Mouse (Mus musculus) midbrain, postnatal 0 days (tissue): ENCODE measurements around the gene B3gat2. TPM values are rescaled to one million over a fixed set of nuclear protein-coding genes. Genes with fewer than 3 reads are reported as not detected.

ENCODE experiments used
- ATAC-seq: fragments of 200-750 bp; cut with Nextera tagmentation; 2 replicates; pipeline ENCODE4 v1.8.0; 2017; ENCODE audit warnings: moderate number of reproducible peaks, mild to moderate bottlenecking, moderate TSS enrichment, moderate library complexity; ENCODE audit not compliant: low FRiP score
- DNase-seq: peaks from one replicate; pipeline ENCODE4 v3.0.0-alpha.2; 2015; ENCODE audit warnings: low spot score
- H3K27ac ChIP-seq: fragments of 300-500 bp; sonication (generic); 2 replicates; pipeline ENCODE4 v1.5.1; 2014; ENCODE audit warnings: low read depth, mild to moderate bottlenecking, low read length, mixed read lengths
- H3K27me3 ChIP-seq: fragments of 300-500 bp; sonication (generic); 2 replicates; pipeline ENCODE4 v1.6.1; 2014; ENCODE audit warnings: low read length, control low read depth, mixed read lengths; ENCODE audit not compliant: insufficient read depth
- H3K36me3 ChIP-seq: fragments of 300-500 bp; sonication (generic); 2 replicates; pipeline ENCODE4 v1.6.1; 2014; ENCODE audit warnings: low read length, control low read depth, mixed read lengths; ENCODE audit not compliant: insufficient read depth
- H3K4me1 ChIP-seq: fragments of 300-500 bp; sonication (generic); 2 replicates; pipeline ENCODE4 v1.6.1; 2014; ENCODE audit warnings: mild to moderate bottlenecking, control low read depth, antibody characterized with exemption, low read length, mixed read lengths; ENCODE audit not compliant: insufficient read depth
- H3K4me2 ChIP-seq: fragments of 300-500 bp; sonication (generic); 2 replicates; pipeline ENCODE4 v1.6.1; 2014; ENCODE audit warnings: low read depth, mild to moderate bottlenecking, low read length, mixed read lengths; ENCODE audit not compliant: poor library complexity, severe bottlenecking
- H3K4me3 ChIP-seq: fragments of 300-500 bp; sonication (generic); 2 replicates; pipeline ENCODE4 v1.5.1; 2014; ENCODE audit warnings: low read depth, mild to moderate bottlenecking, low read length, moderate library complexity
- H3K9ac ChIP-seq: fragments of 300-500 bp; sonication (generic); replicated peaks from 2 replicates; pipeline ENCODE4 v1.6.1; 2014; ENCODE audit warnings: mild to moderate bottlenecking, low read length, moderate library complexity, mixed read lengths; ENCODE audit not compliant: poor library complexity, severe bottlenecking
- H3K9me3 ChIP-seq: fragments of 300-500 bp; sonication (generic); 2 replicates; pipeline ENCODE4 v1.6.1; 2016; ENCODE audit warnings: low read length, control low read depth
- CTCF ChIP-seq: IDR thresholded peaks from 2 replicates; pipeline ENCODE4 v1.5.1; 2016; ENCODE audit warnings: antibody characterized with exemption, mild to moderate bottlenecking
- WGBS: fragments of 180-500 bp; shearing (Covaris S2); extraction: QIAGEN DNeasy Blood & Tissue Kit; methylation state at CpG from one replicate; pipeline ENCODE4 v1.1.7; 2014; 5-methylcytosine and 5-hydroxymethylcytosine counted together
- polyA plus RNA-seq: library from polyadenylated mRNA; unstranded; fragments of >200 nt; fragmentation: Nextera tagmentation; extraction: Ambion mirVana; gene quantifications from 2 replicates; pipeline ENCODE4 v1.2.1, GENCODE M21; 2015
- total RNA-seq: library from RNA; depleted of rRNA; stranded (reverse); fragments of >200 nt; gene quantifications from 2 replicates; pipeline ENCODE4 v1.2.3, GENCODE M21; 2014

B3gat2 gene
- total and polyA plus RNA-seq, 2 experiments from 2014 or later = 15.0 to 31.2 TPM

DNA sequence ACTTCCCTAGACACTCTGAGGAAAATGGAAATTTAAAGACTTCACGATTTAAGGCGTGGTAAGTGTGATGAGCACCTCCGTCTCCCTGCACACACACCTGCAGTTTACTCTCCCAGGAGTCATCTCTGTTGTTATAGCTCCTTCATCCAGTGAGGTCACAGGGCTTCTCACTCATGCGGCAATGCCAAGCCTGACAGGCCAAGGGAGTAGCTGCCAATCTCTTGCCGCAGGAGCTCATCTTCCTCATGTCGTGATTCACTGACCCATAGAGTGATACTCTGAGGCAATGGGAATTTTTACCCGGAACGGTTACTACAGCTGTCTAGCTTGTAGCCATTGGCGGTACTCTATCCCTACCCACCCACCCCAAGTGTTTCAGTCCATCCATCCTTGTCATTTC lies 36.8 kb downstream of the B3gat2 start:
- Histone ChIP-seq H3K27ac (no peak overlapping the region), H3K4me2 (no peak overlapping the region), H3K9me3 (no peaks in the 10 kb centered on the region), H3K4me1 (no peaks in the 10 kb centered on the region), H3K27me3 (no peaks in the 10 kb centered on the region), H3K4me3 (no peak overlapping the region), H3K36me3 (no peaks in the 10 kb centered on the region), H3K9ac (no peak overlapping the region)
- DNase-seq (no peak), ATAC-seq (no peak)
- TF ChIP-seq CTCF = no peak
- 92% methylated on average over 9 of the region's 9 CpGs for WGBS

DNA sequence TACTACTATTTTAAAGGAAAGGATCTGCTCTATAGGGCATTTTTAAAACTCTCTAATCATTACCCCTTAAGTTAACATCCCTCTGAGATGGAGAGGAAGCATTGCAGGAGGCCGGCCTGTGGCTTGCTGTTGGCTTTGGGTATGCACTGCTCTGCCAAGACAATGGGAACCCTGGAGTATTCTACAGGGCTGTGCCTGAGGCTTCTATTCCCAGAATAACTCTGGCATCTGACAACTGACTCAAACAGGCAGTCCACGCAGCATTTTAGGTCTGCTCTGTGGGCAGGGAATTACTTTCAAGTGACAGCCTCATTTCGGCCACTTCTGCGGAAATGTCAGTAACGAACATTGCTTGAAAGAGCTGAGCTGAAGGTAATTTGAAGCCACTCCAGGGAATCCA lies 60.1 kb downstream of the B3gat2 start:
- 0 out of 2 replicates have a peak, but pooled peaks have one; percentile 52 for ATAC-seq

DNA sequence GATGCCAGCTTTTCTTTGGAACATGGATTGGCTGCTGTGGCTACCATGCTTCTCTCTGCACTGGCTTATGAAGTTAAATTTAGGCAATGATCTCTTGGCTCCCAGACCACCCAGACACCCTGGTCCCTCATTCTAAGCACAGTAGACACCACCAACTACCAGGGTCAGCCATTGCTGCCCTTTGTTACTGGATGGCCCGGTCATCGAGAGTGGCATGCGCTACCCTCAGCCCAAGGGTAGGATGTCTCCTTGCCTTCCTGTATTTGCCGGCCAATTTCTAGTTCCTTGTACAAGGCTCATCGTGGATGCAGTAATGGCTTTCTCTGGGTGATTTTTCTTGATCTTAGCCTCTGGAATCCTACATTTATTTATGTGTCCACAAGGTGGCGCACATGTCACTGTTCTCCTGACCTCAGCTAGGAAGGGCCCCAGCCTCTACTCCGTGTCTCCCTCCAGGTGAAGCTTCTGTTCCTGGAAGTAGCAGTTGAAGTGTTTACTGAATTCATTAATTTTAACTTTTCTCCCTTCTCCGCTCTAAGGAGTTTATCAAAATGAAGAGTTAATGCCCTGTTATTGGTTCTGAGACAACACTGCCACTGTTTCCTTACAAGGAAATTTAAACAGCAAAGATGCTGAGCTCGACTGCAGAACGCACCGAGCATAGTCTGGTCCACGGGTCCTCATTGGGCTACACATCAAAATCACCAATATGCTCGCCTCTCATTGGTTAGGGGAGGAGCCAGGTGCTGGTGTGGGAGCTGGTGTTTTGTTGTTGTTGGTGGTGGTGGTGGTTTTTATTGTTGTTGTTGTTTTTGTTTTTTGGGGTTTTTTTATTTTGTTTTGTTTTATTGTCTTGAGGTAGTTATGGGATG lies 65.6 kb downstream of the B3gat2 start:
- no peak overlapping the region for H3K4me2 ChIP-seq
- H3K36me3 ChIP-seq = no peaks in the 10 kb centered on the region
- 41% methylated on average over 13 of the region's 13 CpGs for WGBS
- H3K27me3 ChIP-seq = no peaks in the 10 kb centered on the region
- H3K4me3 ChIP-seq = no peak overlapping the region
- peak; percentile 74 for DNase-seq
- H3K9me3 ChIP-seq = no peaks in the 10 kb centered on the region
- no peak for ATAC-seq
- no peak overlapping the region for H3K9ac ChIP-seq
- TF ChIP-seq CTCF = peak; percentile 82
- no peak overlapping the region for H3K27ac ChIP-seq
- no peaks in the 10 kb centered on the region for H3K4me1 ChIP-seq

More for the DNA sequence above, 60.1 kb downstream of the B3gat2 start:
- no peaks in the 10 kb centered on the region for H3K27me3 ChIP-seq
- no peak overlapping the region for H3K4me2 ChIP-seq
- DNase-seq = no peak
- no peak overlapping the region for H3K27ac ChIP-seq
- H3K9ac ChIP-seq = no peak overlapping the region
- no peak overlapping the region for H3K4me3 ChIP-seq
- H3K4me1 ChIP-seq = no peaks in the 10 kb centered on the region
- no peaks in the 10 kb centered on the region for H3K9me3 ChIP-seq
- WGBS = 50% methylated on average over 5 of the region's 5 CpGs
- TF ChIP-seq CTCF = no peak
- H3K36me3 ChIP-seq = no peaks in the 10 kb centered on the region

DNA sequence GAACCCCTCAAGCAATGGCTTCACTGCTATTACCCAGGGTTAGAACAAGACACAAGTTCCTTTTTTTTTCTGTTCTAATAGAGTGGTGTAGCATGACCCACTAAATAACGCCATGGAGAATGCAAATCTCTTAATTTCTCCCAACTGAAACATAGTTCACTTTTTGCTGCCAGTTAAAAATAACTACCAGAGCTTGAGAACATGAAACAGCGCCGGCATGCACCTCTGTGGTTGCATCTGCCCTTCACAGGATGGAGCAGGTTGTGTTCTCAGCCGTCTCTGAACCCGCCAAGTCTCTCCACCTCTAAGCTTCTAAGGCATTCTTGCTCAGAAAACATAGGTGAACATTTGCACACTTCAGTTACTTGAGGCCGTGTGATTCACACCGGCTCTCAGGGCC lies 72.7 kb downstream of the B3gat2 start:
- H3K9ac ChIP-seq = no peak overlapping the region
- no peaks in the 10 kb centered on the region for H3K4me1 ChIP-seq
- TF ChIP-seq CTCF = no peak
- no peaks in the 10 kb centered on the region for H3K27me3 ChIP-seq
- no peaks in the 10 kb centered on the region for H3K9me3 ChIP-seq
- DNase-seq (no peak), ATAC-seq (no peak)
- no peak overlapping the region for H3K4me2 ChIP-seq
- 69% methylated on average over 7 of the region's 7 CpGs for WGBS
- no peaks in the 10 kb centered on the region for H3K36me3 ChIP-seq
- H3K4me3 ChIP-seq = no peak overlapping the region
- no peak overlapping the region for H3K27ac ChIP-seq

DNA sequence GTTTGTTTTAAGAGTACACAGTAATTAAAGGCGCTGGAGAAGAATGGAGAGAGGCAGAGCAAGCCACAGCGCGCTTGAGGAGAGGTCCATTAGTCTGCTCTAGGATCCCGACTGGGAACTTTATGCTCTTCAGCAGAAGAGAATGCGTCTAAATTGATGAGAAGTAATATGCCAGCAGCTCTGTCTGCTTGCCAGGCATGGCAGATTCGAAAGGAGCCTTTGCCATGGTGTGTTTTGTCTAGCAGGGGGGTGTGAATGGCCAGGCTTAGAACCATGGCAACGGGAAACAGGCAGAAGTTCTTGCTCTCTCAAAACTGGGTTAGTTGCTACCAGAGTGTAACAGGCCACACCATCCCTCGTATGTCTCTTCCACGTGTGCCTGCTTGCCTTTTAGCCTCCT lies 73.3 kb downstream of the B3gat2 start:
- Histone ChIP-seq H3K9me3 (no peaks in the 10 kb centered on the region), H3K9ac (no peak overlapping the region), H3K4me3 (no peak overlapping the region), H3K27ac (no peak overlapping the region), H3K36me3 (no peaks in the 10 kb centered on the region), H3K27me3 (no peaks in the 10 kb centered on the region), H3K4me1 (no peaks in the 10 kb centered on the region), H3K4me2 (no peak overlapping the region)
- no peak for TF ChIP-seq CTCF
- DNase-seq (peak; percentile 65), ATAC-seq (peak; percentile 75)
- WGBS = 39% methylated on average over 9 of the region's 9 CpGs

DNA sequence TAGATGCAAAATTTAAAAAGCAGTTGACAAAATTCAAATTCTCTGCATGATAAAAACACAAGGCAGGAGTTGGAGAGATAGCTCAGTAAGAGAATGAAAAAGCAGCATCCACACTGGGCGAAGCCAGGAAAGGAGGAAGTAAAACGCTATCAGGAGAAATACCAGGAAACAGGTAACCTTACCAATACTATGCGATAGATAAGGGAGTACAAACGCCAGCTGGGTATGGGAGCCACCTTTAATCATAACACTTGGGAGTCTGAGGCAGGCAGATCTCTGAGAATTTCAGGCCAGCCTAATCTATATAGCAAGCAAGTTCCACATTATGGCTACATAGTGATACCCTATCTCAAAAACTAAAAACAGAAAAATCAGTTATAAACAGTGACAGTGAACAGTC lies 75.1 kb downstream of the B3gat2 start:
- no peak overlapping the region for H3K4me2 ChIP-seq
- H3K9me3 ChIP-seq = no peaks in the 10 kb centered on the region
- no peaks in the 10 kb centered on the region for H3K4me1 ChIP-seq
- 91% methylated on average over 4 of the region's 4 CpGs for WGBS
- H3K36me3 ChIP-seq = peaks cover 3% of the 10 kb centered on the region; the same call in 1 of the 2 replicates
- DNase-seq (no peak), ATAC-seq (no peak)
- H3K27ac ChIP-seq = no peak overlapping the region
- TF ChIP-seq CTCF = no peak
- H3K4me3 ChIP-seq = no peak overlapping the region
- H3K27me3 ChIP-seq = no peaks in the 10 kb centered on the region
- no peak overlapping the region for H3K9ac ChIP-seq
